Mouse (Mus musculus): ENCODE data around the gene Ccr5. TPM values are rescaled to one million over a fixed set of nuclear protein-coding genes. Genes with fewer than 3 reads are reported as not detected.

Ccr5 gene
- polyA plus RNA-seq, 1 experiment from 2014 or later: 1.0 TPM

GRCm38 (mm10) chr9:124137619-124138018, 16.3 kb downstream of the Ccr5 start:
- H3K36me3 ChIP-seq (ENCODE audit: insufficient read depth, low read length): no peaks in the 10 kb centered on the region
- no peaks in the 10 kb centered on the region for H3K9me3 ChIP-seq (replicated peaks; ENCODE audit: low read length)
- TF ChIP-seq CTCF (IDR thresholded peaks at IDR 0.05; ENCODE audit: low read depth): no peak
- H3K27me3 ChIP-seq (ENCODE audit: insufficient read depth, low read length): no peaks in the 10 kb centered on the region
- no peak for ATAC-seq (replicated peaks; ENCODE audit: low FRiP score, low read depth)
- no peak for DNase-seq (ENCODE audit: low spot score)
- no peak overlapping the region for H3K9ac ChIP-seq (ENCODE audit: low read depth, low read length)
- 79% methylated on average over 11 of the region's 11 CpGs for WGBS
- no peak overlapping the region for H3K4me3 ChIP-seq (replicated peaks; ENCODE audit: low read depth, low read length)
- no peak overlapping the region for H3K4me2 ChIP-seq (ENCODE audit: low read length)
- no peak overlapping the region for H3K27ac ChIP-seq
- no peaks in the 10 kb centered on the region for H3K4me1 ChIP-seq (replicated peaks; ENCODE audit: insufficient read depth, low read length)

GRCm38 (mm10) chr9:124138055-124138775, 16.9 kb downstream of the Ccr5 start:
- TF ChIP-seq CTCF (IDR thresholded peaks at IDR 0.05; ENCODE audit: low read depth): no peak
- H3K4me1 ChIP-seq (replicated peaks; ENCODE audit: insufficient read depth, low read length): no peaks in the 10 kb centered on the region
- H3K27ac ChIP-seq: no peak overlapping the region
- no peaks in the 10 kb centered on the region for H3K27me3 ChIP-seq (ENCODE audit: insufficient read depth, low read length)
- ATAC-seq (replicated peaks; ENCODE audit: low FRiP score, low read depth) (no peak), DNase-seq (ENCODE audit: low spot score) (no peak)
- no peak overlapping the region for H3K4me3 ChIP-seq (replicated peaks; ENCODE audit: low read depth, low read length)
- H3K36me3 ChIP-seq (ENCODE audit: insufficient read depth, low read length): no peaks in the 10 kb centered on the region
- no peak overlapping the region for H3K4me2 ChIP-seq (ENCODE audit: low read length)
- no peaks in the 10 kb centered on the region for H3K9me3 ChIP-seq (replicated peaks; ENCODE audit: low read length)
- H3K9ac ChIP-seq (ENCODE audit: low read depth, low read length): no peak overlapping the region
- WGBS: 55% methylated on average over 4 of the region's 4 CpGs

DNA sequence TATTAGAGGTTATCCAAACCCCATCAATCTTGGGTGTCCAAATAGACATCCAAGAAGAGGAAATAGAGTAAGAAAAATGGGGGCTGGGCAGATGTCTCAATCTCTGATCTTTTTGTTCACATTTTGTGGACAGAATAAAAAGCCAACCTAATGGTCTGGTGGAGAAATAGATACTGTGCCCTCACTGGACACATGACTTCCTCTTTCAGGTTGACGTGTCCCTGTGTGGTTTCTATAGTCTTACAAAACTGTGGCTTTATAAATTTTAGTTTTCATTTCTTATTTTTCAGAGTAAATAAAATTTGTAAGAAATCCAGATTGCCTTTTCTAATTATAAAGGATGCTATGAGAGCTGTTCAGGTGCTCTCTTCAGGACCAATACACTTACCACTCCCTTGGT, 22.3 kb downstream of the Ccr5 start:
- Histone ChIP-seq H3K4me2 (ENCODE audit: low read length) (no peak overlapping the region), H3K4me3 (replicated peaks; ENCODE audit: low read depth, low read length) (no peak overlapping the region), H3K36me3 (ENCODE audit: insufficient read depth, low read length) (no peaks in the 10 kb centered on the region), H3K27me3 (ENCODE audit: insufficient read depth, low read length) (no peaks in the 10 kb centered on the region), H3K27ac (no peak overlapping the region), H3K4me1 (replicated peaks; ENCODE audit: insufficient read depth, low read length) (no peaks in the 10 kb centered on the region), H3K9ac (ENCODE audit: low read depth, low read length) (no peak overlapping the region), H3K9me3 (replicated peaks; ENCODE audit: low read length) (no peaks in the 10 kb centered on the region)
- ATAC-seq (replicated peaks; ENCODE audit: low FRiP score, low read depth): no peak
- no peak for TF ChIP-seq CTCF (IDR thresholded peaks at IDR 0.05; ENCODE audit: low read depth)
- no peak for DNase-seq (ENCODE audit: low spot score)
- WGBS: 76% methylated on average over 1 of the region's 1 CpGs

DNA sequence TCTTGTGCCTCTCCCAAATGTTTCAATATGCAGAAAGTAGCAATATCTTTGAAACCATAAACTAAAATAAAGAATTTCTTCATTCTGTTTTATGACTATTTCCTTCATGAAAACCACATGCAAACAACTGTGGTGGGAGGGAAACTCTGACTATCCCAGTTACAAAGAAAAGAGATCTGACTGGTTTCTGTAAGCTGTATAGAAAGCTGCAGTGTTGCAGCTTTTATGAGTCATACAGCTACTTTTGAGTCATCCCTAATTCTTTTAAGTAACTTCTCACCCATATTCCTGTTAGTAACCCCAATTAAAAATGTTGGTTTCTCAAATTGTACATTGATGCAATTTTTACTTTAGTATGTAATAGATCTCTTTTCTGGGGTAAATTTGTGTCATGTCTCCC, 25.0 kb downstream of the Ccr5 start:
- Histone ChIP-seq H3K9ac (ENCODE audit: low read depth, low read length) (no peak overlapping the region), H3K4me2 (ENCODE audit: low read length) (no peak overlapping the region), H3K4me1 (replicated peaks; ENCODE audit: insufficient read depth, low read length) (no peaks in the 10 kb centered on the region), H3K36me3 (ENCODE audit: insufficient read depth, low read length) (no peaks in the 10 kb centered on the region), H3K9me3 (replicated peaks; ENCODE audit: low read length) (no peaks in the 10 kb centered on the region), H3K4me3 (replicated peaks; ENCODE audit: low read depth, low read length) (no peak overlapping the region), H3K27ac (no peak overlapping the region), H3K27me3 (ENCODE audit: insufficient read depth, low read length) (no peaks in the 10 kb centered on the region)
- ATAC-seq (replicated peaks; ENCODE audit: low FRiP score, low read depth) (no peak), DNase-seq (ENCODE audit: low spot score) (no peak)
- TF ChIP-seq CTCF (IDR thresholded peaks at IDR 0.05; ENCODE audit: low read depth): no peak

Other genes starting within 250 kb of the Ccr5 start
- gene Ccr1, start 152.9 kb upstream of the Ccr5 start, polyA plus RNA-seq (2015; fragmentation: Nextera tagmentation; extraction: Ambion mirVana): 2.8 and 3.0 TPM in 2 replicates
- not detected in 2 replicates for gene Ccr1l1, start 143.1 kb upstream of the Ccr5 start, polyA plus RNA-seq (2015; fragmentation: Nextera tagmentation; extraction: Ambion mirVana)
- not detected in 2 replicates for gene Ccr3, start 99.6 kb upstream of the Ccr5 start, polyA plus RNA-seq (2015; fragmentation: Nextera tagmentation; extraction: Ambion mirVana)
- 1.0 and 1.2 TPM in 2 replicates for gene Ccr2, start 19.6 kb upstream of the Ccr5 start, polyA plus RNA-seq (2015; fragmentation: Nextera tagmentation; extraction: Ambion mirVana)
- 14.6 and 16.7 TPM in 2 replicates for gene 2010315B03Rik, start 191.2 kb downstream of the Ccr5 start, polyA plus RNA-seq (2015; fragmentation: Nextera tagmentation; extraction: Ambion mirVana)

Measured in kidney, postnatal 0 days (tissue).